Mouse (Mus musculus): ENCODE results near the gene Rpl3l.

The Rpl3l gene

GRCm38 (mm10) chr17:24765016-24765905, 37.6 kb downstream of the Rpl3l start:
- Histone ChIP-seq H3K9me3 (ENCODE audit: low read length) (no peaks in the 10 kb centered on the region), H3K36me3 (ENCODE audit: insufficient read depth, low read length) (no peaks in the 10 kb centered on the region), H3K27me3 (ENCODE audit: insufficient read depth, low read length) (peaks cover 20% of the 10 kb centered on the region), H3K4me1 (replicated peaks; ENCODE audit: low read depth, low read length) (peaks cover 34% of the 10 kb centered on the region), H3K4me3 (replicated peaks; ENCODE audit: low read length) (no peak overlapping the region)
- TF ChIP-seq NANOG (IDR thresholded peaks at IDR 0.05; ENCODE audit: borderline replicate concordance, low read length) = no peak
- TF ChIP-seq POU5F1 (IDR thresholded peaks at IDR 0.05; ENCODE audit: borderline replicate concordance, low read length) = no peak
- no peak for TF ChIP-seq CTCF (conservative IDR thresholded peaks at IDR 0.05; ENCODE audit: low read length)

- TF ChIP-seq CTCF (conservative IDR thresholded peaks at IDR 0.05; ENCODE audit: low read length) (no peak), NANOG (IDR thresholded peaks at IDR 0.05; ENCODE audit: borderline replicate concordance, low read length) (no peak), POU5F1 (IDR thresholded peaks at IDR 0.05; ENCODE audit: borderline replicate concordance, low read length) (no peak)
- Histone ChIP-seq H3K4me1 (replicated peaks; ENCODE audit: low read depth, low read length) (peaks cover 27% of the 10 kb centered on the region), H3K9me3 (ENCODE audit: low read length) (no peaks in the 10 kb centered on the region), H3K36me3 (ENCODE audit: insufficient read depth, low read length) (no peaks in the 10 kb centered on the region), H3K27me3 (ENCODE audit: insufficient read depth, low read length) (peaks cover 18% of the 10 kb centered on the region), H3K4me3 (replicated peaks; ENCODE audit: low read length) (no peak overlapping the region)
These were observed 38.8 kb downstream of the Rpl3l start for GRCm38 (mm10) chr17:24766266-24766875.

- peaks cover 26% of the 10 kb centered on the region for H3K4me1 ChIP-seq (replicated peaks; ENCODE audit: low read depth, low read length)
- H3K9me3 ChIP-seq (ENCODE audit: low read length) = no peaks in the 10 kb centered on the region
- H3K4me3 ChIP-seq (replicated peaks; ENCODE audit: low read length) = no peak overlapping the region
- TF ChIP-seq POU5F1 (IDR thresholded peaks at IDR 0.05; ENCODE audit: borderline replicate concordance, low read length) (no peak), NANOG (IDR thresholded peaks at IDR 0.05; ENCODE audit: borderline replicate concordance, low read length) (no peak), CTCF (conservative IDR thresholded peaks at IDR 0.05; ENCODE audit: low read length) (no peak)
- no peaks in the 10 kb centered on the region for H3K36me3 ChIP-seq (ENCODE audit: insufficient read depth, low read length)
- H3K27me3 ChIP-seq (ENCODE audit: insufficient read depth, low read length) = peaks cover 17% of the 10 kb centered on the region
These were observed 41.5 kb downstream of the Rpl3l start for GRCm38 (mm10) chr17:24769146-24769545.

- peaks cover 30% of the 10 kb centered on the region for H3K4me1 ChIP-seq (replicated peaks; ENCODE audit: low read depth, low read length)
- no peak overlapping the region for H3K4me3 ChIP-seq (replicated peaks; ENCODE audit: low read length)
- TF ChIP-seq CTCF (conservative IDR thresholded peaks at IDR 0.05; ENCODE audit: low read length) = peak; percentile 48
- no peak for TF ChIP-seq NANOG (IDR thresholded peaks at IDR 0.05; ENCODE audit: borderline replicate concordance, low read length)
- no peaks in the 10 kb centered on the region for H3K9me3 ChIP-seq (ENCODE audit: low read length)
- no peaks in the 10 kb centered on the region for H3K36me3 ChIP-seq (ENCODE audit: insufficient read depth, low read length)
- H3K27me3 ChIP-seq (ENCODE audit: insufficient read depth, low read length) = peaks cover 9% of the 10 kb centered on the region
These were observed 45.6 kb downstream of the Rpl3l start for GRCm38 (mm10) chr17:24773241-24773640.

GRCm38 (mm10) chr17:24775173-24775572, 47.6 kb downstream of the Rpl3l start:
- no peaks in the 10 kb centered on the region for H3K36me3 ChIP-seq (ENCODE audit: insufficient read depth, low read length)
- no peaks in the 10 kb centered on the region for H3K9me3 ChIP-seq (ENCODE audit: low read length)
- TF ChIP-seq CTCF (conservative IDR thresholded peaks at IDR 0.05; ENCODE audit: low read length) = no peak
- TF ChIP-seq POU5F1 (IDR thresholded peaks at IDR 0.05; ENCODE audit: borderline replicate concordance, low read length) = no peak
- no peak for TF ChIP-seq NANOG (IDR thresholded peaks at IDR 0.05; ENCODE audit: borderline replicate concordance, low read length)
- H3K4me1 ChIP-seq (replicated peaks; ENCODE audit: low read depth, low read length) = peaks cover 30% of the 10 kb centered on the region
- no peak overlapping the region for H3K4me3 ChIP-seq (replicated peaks; ENCODE audit: low read length)
- no peaks in the 10 kb centered on the region for H3K27me3 ChIP-seq (ENCODE audit: insufficient read depth, low read length)

GRCm38 (mm10) chr17:24777073-24777472, 49.5 kb downstream of the Rpl3l start:
- TF ChIP-seq CTCF (conservative IDR thresholded peaks at IDR 0.05; ENCODE audit: low read length) (no peak), NANOG (IDR thresholded peaks at IDR 0.05; ENCODE audit: borderline replicate concordance, low read length) (no peak), POU5F1 (IDR thresholded peaks at IDR 0.05; ENCODE audit: borderline replicate concordance, low read length) (no peak)
- H3K27me3 ChIP-seq (ENCODE audit: insufficient read depth, low read length) = no peaks in the 10 kb centered on the region
- no peak overlapping the region for H3K4me3 ChIP-seq (replicated peaks; ENCODE audit: low read length)
- H3K4me1 ChIP-seq (replicated peaks; ENCODE audit: low read depth, low read length) = peaks cover 30% of the 10 kb centered on the region
- no peaks in the 10 kb centered on the region for H3K9me3 ChIP-seq (ENCODE audit: low read length)
- no peaks in the 10 kb centered on the region for H3K36me3 ChIP-seq (ENCODE audit: insufficient read depth, low read length)

- Histone ChIP-seq H3K36me3 (ENCODE audit: insufficient read depth, low read length) (no peaks in the 10 kb centered on the region), H3K4me3 (replicated peaks; ENCODE audit: low read length) (no peak overlapping the region), H3K27me3 (ENCODE audit: insufficient read depth, low read length) (no peaks in the 10 kb centered on the region), H3K4me1 (replicated peaks; ENCODE audit: low read depth, low read length) (peaks cover 7% of the 10 kb centered on the region), H3K9me3 (ENCODE audit: low read length) (no peaks in the 10 kb centered on the region)
- TF ChIP-seq CTCF (conservative IDR thresholded peaks at IDR 0.05; ENCODE audit: low read length) = no peak
- TF ChIP-seq NANOG (IDR thresholded peaks at IDR 0.05; ENCODE audit: borderline replicate concordance, low read length) = no peak
- no peak for TF ChIP-seq POU5F1 (IDR thresholded peaks at IDR 0.05; ENCODE audit: borderline replicate concordance, low read length)
These were observed 53.2 kb downstream of the Rpl3l start for GRCm38 (mm10) chr17:24780821-24781220.

All from E14TG2a.4 (cell line).